7 mouse cellular contexts compared by ENCODE assay signal in the genomic region with DNA sequence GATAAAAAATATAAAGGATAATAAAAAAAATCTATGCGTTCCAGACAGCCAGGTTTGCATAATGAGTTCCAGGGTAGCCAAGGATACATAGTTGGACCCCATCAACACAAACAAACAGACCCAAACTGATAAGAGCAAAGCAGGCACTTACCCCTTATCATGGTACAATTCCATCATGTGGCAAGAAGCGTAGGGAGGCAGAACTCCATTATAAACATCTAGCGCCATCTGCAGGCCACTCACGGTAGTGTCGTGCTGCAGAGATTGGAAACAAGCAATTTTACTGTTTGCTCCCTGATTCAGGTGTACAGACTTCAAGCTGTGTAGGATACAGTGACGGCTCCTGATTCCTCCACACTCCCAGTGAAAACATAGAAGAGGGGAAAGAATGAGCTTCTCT. TPM values are rescaled to one million over a fixed set of nuclear protein-coding genes. Genes with fewer than 3 reads are reported as not detected.
DNase-seq lines count a peak whose midpoint lies in the region; ATAC-seq and TF ChIP-seq lines count a peak whose summit lies in the region.

No protein-coding gene starts in this region.

- intact Hi-C loops in gastrocnemius, postnatal 14 days (cut with DNase I; ENCODE audit: low total_unique reads) = loop anchor here (2.0 kb wide), 1 partner anchor 30 kb away; no protein-coding TSS in a partner anchor

- no peak overlapping the region for H3K4me3 ChIP-seq in spleen, adult 2 months (ENCODE audit: extremely low read depth, insufficient read depth, insufficient read length)

- peak; percentile 42 for DNase-seq in Muller cell, postnatal 12 days (ENCODE audit: inconsistent ontology term)
- DNase-seq in cerebellum, adult 9-11 months = peak; percentile 22
- peak; percentile 51 for DNase-seq in gastrocnemius, postnatal 14 days
- peak; percentile 75 for DNase-seq in layer of hippocampus, adult 9-10 months (ENCODE audit: low spot score)
- peak; percentile 78 for DNase-seq in lung, postnatal 36 days
- DNase-seq in spleen, adult 2 months (ENCODE audit: low read depth in 1 of 2, low spot score in 2 of 2) = peak; percentile 25 to 55

- TF ChIP-seq CTCF in spleen, adult 2 months (IDR thresholded peaks at IDR 0.05; ENCODE audit: extremely low read depth, insufficient read depth, insufficient read length, insufficient replicate concordance) = peak; percentile 74; the same call in 1 of the 2 replicates

- TF ChIP-seq POLR2A in spleen, adult 2 months (IDR thresholded peaks at IDR 0.05; ENCODE audit: low read depth, low read length) = no peak

- 21% methylated on average over 6 of the region's 6 CpGs for WGBS in spleen, adult 2 months

- H3K27me3 ChIP-seq in spleen, adult 2 months (ENCODE audit: control insufficient read depth, insufficient read depth, low read length) = no peaks in the 10 kb centered on the region

- no peak overlapping the region for H3K27ac ChIP-seq in spleen, adult 2 months (ENCODE audit: insufficient read depth, low read length)

- no peaks in the 10 kb centered on the region for H3K36me3 ChIP-seq in spleen, adult 2 months (ENCODE audit: control insufficient read depth, insufficient read depth, low read length)

- peak; percentile 63 for ATAC-seq in CD4-positive, CD25-positive, alpha-beta regulatory T cell, adult 4 months

- H3K4me1 ChIP-seq in spleen, adult 2 months (ENCODE audit: control insufficient read depth, insufficient read depth, insufficient read length) = no peaks in the 10 kb centered on the region

RNA-seq across cellular contexts. Expression of a gene that starts 30.8 kb away (rescaled TPM):
- polyA plus RNA-seq in CD4-positive, CD25-positive, alpha-beta regulatory T cell, adult 4 months (2017; shearing (Covaris generic)) = 1 to 10 TPM; 2.1 to 4.6 TPM
- total RNA-seq in gastrocnemius, postnatal 14 days (2021) = under 1 TPM; 0.06 to 0.27 TPM
- 2.2 and 2.6 TPM in 2 replicates for polyA plus RNA-seq in spleen, adult 2 months (2012; rRNA removed)

RNA-seq across cellular contexts. Expression of a gene that starts 44.0 kb away (rescaled TPM):
- polyA plus RNA-seq in CD4-positive, CD25-positive, alpha-beta regulatory T cell, adult 4 months (2017; shearing (Covaris generic)) = 10 to 100 TPM; 19.1 to 19.8 TPM
- 10 to 100 TPM; 19.2 to 24.1 TPM for total RNA-seq in gastrocnemius, postnatal 14 days (2021)
- polyA plus RNA-seq in spleen, adult 2 months (2012; rRNA removed) = 28.8 and 32.8 TPM in 2 replicates

Comparison
In these comparisons a context has a peak if more than half of its experiments do, and no peak if none do; other contexts are left out.
1. DNase-seq: peak in every context shown above with its lines; median percentile 78 in lung, postnatal 36 days; 75 in layer of hippocampus, adult 9-10 months; 51 in gastrocnemius, postnatal 14 days; 42 in Muller cell, postnatal 12 days; 40 in spleen, adult 2 months; 22 in cerebellum, adult 9-11 months.